Mouse (Mus musculus) liver (tissue): Measurements from ENCODE around the gene Tenm3.

ENCODE experiments used
- DNase-seq: peaks from one replicate; pipeline ENCODE4 v3.0.0-alpha.2; 2020; ENCODE audit warnings: mixed read lengths

Tenm3 gene

DNA sequence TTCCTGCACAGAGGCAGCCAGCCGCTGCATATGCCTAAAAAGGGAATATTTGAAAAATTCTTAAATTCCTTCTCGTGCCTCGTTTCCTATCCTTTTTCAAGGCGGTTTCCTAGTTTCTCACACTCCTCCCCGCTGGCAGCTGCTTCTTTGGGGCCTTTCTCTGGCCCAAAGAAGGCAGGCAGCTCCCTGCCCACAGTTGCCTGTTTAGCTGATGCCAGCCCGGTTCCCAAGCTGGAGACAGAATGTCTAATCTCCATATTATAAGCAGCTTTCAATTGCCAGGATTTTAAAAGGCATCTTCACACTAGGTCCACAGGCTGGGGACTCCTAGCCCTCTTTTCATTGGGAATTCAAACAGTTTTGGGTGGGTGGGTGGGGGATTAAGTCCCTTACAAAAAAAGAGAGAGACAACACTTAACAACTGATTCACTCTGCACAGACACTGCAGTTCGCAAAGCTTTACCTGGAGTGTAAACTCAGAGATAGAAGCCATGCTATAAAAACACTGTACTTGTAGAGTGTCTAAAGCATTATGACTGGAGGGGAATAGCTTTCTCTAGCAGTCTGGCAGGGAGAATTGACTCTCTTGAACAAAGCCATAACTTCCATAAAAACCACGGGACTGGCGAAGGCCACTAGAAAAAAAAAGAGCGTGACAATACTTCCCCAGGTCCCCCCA lies 275.7 kb downstream of the Tenm3 start:
- no peak for DNase-seq

DNA sequence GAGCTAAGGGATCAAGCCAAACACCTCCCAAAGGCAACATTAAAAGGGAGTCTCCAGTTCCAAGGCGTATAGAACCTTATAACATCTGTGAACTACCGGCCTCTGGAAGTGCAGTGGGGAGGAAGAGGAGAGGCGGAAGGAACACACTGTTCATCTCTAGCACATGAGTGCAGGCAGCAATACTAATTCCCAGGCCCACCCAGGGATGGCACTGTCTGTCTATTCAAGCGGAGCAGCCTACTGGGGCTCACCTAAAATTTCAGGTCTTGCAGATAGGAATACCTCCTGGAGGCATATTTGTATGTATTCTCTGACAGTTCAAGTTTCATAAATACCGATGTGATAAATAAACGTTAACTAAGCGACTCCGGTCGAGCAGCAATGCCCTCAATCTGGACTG lies 283.5 kb downstream of the Tenm3 start:
- no peak for DNase-seq

DNA sequence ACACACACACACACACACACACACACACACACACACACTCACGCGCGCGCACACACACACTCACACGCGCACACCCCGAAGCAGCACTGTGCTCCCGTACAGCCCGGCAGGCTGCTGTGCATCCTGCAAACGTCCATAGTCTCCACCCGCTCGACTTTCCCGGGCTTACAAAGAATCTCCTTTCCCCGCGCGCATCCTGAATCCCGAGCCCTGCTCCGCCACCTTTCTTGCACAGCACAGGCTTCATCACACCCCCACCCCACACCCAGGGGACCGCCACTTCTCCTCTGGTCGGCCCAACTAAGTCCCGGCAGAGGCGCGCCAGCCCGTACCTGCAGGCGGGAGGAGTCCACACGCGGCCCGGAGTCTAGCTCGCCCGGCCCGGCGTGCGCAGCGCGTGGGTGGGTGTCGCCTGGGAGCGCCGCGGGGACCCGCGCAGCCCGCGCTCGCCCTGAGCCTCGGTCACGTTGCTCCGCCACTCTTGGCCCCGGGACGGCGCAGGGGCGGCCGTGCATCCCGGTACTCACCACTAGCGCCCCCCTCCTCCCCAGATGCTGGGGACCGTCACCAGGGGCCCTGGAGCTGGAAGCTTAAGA lies 288.1 kb downstream of the Tenm3 start:
- peak; percentile 48 for DNase-seq

DNA sequence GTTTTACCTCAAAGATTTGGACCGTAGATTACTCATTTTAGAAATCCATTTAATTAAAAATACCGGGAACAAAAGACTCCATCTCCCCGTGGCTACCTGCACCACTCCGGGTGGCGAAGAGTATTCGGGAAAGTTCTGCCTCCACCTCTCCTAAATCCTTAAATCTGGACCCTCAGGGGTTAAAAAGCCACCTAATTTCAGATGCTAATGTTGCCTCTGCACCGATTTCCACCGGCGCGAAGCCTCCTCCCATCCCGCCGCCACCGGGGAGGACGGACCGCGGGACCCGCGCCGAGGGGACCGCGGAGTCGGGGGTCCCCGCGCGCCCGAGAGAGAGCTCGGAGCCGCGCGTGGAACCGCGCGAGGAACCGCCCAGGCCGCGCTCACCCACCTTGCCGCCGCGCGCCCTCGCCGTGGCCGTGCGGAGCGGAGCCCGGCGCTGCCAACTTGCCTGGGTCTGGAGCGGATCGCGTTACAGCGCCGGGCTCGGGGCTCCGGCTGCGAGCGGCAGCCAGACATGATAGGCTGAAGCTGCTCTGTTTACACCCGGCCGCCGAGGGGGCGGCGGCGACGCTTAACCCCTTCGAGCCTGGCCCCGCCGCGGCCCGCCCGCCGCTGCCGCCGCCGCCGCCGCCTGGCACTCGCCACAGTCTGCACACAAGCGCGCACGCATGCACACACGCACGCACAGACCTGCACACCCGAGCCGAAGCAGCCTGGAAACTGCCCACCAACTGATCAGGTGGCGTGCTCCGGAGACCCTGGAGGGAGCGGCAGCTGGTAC lies 288.8 kb downstream of the Tenm3 start:
- peak; percentile 71 for DNase-seq

DNA sequence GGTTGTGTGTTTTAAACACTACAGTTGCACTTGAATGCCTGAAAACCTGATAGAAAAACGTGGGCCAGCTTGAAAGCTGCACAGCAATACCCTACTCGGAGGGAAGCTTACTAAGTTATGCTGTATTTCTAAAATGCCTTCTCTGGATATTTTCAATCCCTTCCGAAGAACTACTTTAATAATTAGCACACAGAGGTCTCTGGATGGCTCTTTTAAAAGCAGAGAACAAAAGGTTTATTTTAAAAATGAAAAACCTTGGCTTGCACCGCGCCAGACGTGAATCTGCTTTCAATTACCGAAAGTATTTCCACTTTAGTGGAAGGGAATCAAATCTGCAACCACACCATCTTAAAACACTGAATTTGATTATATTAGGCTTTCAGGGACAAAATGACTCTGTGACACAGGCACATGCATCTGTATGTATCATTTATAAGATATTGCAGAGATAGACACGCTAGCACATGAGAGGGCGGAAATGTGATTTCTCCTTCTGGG lies 289.9 kb downstream of the Tenm3 start:
- no peak for DNase-seq

DNA sequence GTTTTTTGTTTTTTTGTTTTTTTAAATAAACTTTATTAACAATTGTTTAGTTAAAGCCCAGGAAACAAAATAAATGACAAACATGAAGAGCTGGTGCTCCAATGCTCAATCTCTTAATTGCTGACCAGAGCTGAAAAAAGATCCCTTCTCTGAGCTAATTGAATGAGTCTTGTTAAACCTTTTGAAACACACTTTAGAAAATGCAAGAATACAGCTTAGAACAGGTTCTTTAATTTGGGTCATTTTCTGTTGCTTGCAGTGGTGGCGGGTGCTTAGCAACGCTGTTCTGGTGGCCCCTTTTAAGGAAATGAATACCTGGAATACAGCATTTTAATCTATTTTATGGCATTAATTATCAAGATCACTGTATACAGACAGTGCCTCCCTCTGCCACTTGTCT lies 291.4 kb downstream of the Tenm3 start:
- DNase-seq = no peak

DNA sequence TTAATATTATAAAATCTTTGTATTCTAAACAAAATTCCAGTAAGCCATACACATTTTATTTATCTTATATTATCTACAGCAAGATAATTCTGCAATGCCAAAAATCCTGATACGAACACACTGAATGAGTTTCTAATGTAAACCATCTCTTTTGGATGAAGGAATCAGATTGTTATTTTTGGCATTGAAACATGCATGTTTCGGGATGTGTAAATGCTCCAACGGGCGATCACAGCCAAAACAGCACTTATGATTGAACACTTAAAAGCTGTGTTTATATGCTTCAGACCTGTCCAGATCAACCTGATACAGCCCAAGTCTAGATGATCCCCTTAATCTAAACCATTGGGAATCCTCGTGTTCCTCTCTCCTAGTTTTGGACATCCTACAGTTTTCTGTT lies 292.4 kb downstream of the Tenm3 start:
- DNase-seq = no peak

DNA sequence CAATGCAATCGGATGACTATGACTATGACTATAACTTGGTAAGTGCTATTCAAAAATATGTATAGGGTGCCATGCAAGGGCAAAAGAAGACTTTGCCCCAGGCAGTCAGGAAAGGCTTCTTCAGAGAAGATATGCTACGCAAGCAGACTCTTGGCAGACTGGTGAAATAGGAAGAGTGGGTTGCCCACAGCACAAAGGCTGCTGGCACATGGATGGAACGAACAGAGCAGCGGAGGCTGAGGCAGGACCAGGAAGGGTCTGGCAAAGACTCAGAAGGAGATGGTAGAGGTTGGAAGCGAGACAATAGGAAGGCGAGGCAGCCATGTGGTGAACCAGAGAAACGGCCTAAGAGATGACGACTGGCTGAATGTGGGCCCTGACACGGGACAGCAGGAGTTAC lies 294.8 kb downstream of the Tenm3 start:
- DNase-seq = no peak

DNA sequence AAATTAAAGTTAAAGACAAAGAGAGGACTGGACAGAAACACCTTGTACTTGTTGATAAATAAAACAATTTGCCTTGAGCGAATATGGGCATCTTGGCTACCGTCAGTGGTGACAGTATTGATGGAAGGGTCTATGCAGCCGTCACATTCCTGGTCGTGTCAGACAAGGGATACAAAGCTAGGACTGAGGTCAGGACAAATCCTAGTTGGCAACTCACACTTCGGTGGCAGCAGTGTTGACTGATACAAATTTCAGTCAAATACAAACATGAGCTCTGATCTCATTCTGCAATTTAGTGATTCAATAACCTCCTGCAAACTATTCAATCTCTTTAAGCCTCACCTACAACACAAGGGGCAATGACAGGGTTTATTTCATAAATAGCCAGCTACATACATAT lies 298.1 kb downstream of the Tenm3 start:
- no peak for DNase-seq

DNA sequence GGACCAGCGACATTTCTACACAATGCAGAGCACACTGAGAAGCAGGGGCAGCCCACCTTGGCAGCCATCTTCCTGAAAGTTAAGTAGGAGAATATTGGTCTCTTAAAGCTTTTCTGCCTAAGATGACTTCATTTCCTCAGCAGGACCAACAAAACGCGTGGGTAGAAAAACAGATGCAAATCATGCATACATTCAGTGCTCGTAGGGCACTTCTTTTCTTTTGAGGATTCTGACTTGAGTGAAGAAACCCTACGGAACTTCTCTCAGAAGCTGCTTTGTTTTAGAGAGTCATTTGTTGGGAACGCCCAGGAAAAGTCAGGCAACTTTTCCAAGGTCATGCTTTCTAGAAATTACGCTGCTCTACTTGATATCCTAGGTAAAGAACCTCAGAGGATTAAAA lies 298.9 kb downstream of the Tenm3 start:
- no peak for DNase-seq

DNA sequence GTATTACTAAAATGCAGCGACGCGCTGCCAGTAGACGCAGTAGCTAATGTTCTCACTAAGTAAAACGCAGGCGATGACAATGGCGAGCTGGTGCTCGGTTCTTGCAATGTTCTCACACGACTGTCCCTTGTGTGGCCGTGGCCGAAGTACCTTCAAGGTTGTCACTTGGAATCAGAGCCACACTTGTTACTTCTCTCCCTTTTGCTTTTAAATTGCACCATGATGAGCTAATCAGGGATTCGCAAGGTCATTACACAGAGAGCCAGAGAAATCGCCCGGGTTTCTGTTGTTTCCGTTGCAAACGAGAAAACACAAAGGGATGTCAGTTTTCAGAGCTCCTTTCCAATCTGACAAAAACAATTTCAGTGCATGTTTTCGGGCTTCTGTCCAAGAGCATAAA lies 301.6 kb downstream of the Tenm3 start:
- DNase-seq = no peak

DNA sequence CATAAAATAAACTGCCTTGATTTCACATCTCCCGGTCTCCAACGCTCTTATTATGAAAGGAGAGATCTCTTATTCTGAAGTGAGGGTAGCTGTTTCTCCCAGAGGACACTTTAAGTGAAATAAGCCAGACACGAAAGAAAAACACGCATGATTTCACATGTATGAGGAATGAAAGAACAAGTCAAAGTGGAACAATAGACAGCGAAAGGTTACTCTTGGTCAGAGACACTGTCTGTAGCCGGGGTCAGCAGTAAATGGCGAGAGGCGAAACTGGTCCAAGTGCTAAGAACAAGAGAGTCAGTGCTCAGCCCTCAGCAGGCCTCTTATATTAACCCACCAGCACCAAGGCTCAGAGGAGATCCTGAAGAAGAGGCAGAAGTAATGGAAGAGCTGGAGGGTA lies 302.9 kb downstream of the Tenm3 start:
- DNase-seq = no peak

DNA sequence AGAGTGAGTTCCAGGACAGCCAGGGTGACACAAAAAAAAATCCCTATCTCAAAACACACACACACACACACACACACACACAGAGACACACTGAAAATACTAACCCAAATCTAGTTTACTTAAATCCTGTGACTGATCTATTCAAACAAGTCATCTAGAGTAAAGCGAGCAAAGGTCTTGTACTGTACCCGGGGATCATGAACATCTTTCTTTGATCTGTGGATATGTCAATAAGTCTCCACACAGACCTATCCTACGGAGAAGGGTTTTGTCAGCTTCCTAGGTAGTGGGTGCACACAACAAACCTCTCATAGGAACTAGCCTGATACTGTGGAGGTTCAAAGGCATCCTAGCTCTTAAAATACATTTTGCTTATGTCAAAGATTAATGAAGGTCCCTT lies 307.9 kb downstream of the Tenm3 start:
- no peak for DNase-seq

DNA sequence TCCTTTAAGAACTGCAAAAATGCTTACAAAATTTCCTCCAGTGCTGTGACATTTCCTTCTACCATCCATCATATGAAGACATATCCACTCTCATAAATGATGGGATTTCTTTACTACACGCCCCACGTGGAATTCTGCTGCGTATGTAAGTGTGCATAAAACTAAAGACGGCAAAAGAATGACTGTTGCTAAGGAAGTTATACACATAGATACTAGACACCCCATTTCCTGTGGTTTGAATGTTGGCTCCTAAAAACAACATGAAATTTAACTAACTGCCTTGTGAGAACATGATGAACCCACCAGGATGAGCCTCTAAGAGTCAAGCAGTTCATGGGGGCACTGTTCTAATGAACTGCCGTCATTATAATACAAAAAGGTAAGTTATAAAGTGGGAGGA lies 312.0 kb downstream of the Tenm3 start:
- DNase-seq = no peak

DNA sequence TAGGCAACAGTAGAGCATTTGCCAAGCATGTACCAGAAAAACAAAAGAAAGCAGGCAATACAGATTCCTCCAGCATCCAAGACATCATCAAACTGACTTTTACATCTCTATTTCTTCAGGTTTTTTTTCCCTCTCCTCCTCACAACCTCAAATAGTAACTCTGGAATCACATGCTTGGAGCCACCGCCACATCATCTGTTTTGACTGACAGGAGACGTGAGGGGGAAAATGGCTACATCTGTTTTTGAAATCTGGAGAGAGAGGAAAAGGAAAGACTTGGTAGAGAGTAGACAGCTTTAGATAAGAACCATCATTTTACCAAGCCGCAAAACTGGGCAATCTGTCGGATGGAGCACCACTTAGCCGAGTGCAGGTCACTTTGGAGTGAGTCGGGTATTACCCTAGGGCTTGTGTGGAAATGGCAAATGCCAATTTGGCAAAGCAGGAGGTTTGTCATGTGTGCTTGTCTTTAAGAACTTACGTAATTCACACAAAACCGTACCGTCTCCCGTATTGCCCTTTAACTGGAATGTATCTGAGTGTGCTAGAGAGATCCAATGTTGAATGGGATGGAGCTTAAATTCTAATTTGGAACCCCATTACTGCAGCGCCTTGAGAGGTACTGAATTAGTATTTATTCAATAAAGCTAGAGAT lies 312.7 kb downstream of the Tenm3 start:
- DNase-seq = no peak

DNA sequence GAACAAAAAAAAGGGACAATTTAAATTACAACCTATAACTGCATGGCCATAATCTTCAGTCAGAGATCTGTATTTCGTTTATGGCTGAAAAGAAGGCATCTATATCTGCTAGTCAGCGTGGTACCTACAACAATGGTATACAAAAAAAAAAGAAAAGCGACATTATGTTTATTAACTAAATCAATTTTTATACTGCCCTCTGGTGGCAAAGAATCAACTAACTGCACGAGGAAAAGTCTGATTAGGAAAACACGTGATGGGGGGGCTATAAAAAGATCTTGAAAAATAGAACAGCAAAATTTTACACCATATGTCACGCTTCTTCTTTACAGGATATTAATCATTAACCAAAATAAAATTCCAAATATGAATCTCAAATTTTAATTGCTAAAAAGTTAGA lies 316.3 kb downstream of the Tenm3 start:
- no peak for DNase-seq

DNA sequence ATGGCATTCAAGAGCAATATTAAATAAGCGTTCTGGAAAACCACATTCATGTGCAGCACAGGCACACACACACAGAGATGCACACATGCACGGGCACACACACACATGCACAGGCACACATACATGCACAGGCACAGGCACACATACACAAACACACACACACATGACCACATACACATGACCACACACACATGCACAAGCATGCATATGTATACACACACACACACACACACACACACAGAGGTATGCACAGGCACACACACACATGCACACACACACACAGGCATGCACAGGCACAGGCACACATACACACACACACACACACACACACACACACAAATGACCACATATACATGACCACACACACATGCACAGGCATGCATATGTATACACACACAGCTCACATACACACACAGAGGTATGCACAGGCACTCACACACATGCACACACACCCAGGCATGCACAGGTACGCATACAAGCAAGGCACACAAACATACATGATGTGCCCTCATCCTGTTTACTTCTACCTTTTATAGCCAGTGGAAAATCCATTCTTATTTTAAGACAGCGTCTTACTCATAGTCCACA lies 321.1 kb downstream of the Tenm3 start:
- DNase-seq = no peak

DNA sequence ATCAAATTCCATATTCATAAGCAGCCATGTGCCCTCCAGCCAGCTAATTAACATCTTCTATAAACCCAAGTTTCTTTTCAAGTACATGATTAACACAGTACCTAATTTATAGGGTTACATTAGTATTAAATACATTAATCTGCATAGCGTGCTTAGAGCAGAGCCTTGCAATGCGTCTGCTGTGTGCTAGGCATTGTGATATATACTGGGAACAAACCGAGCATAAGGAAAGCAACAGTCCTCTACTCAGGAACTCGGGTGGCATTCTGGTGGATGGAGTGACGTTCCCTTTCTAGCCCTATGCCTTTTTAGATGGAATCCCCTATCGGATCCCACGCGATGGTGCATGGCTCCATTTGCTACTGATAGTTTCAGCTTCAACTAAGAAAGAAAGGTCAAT lies 321.7 kb downstream of the Tenm3 start:
- DNase-seq = no peak

DNA sequence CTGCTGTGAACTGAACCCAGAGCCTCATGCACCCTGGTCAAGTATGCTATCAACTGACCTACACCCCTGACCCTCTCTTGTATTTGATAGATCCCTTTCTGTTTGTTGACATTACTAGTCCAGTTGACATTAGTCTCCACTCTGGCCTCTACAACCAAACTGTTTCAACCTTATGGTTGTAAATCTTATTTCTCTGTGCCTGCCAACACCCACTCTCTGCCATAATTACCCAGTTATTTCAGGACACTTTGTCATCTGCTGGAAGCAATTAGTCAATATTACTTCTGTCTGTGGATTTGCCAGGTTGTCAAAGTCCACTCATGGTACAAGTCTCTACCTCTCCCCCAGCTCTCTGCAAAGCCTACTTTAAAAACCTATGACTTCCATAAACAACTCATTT lies 326.3 kb downstream of the Tenm3 start:
- DNase-seq = no peak

DNA sequence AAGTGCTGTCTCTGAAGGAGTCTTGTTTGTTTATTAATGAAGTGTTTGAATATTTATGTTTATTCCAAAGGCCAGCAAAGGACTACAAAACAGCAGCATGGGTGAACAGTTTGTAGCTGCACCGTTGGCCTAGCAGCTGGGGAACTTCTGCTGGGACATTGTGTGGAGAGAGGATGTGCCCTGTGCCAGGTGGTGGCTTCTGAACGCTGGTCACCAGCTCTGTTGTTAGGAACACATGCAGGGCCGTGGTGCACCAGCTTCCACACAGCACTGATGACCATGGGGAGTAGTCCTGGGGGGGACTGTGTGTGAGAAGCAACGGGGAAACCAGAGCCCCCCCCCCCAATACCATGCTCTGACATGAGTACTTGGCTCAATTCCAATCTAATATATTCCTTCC lies 329.5 kb downstream of the Tenm3 start:
- no peak for DNase-seq

DNA sequence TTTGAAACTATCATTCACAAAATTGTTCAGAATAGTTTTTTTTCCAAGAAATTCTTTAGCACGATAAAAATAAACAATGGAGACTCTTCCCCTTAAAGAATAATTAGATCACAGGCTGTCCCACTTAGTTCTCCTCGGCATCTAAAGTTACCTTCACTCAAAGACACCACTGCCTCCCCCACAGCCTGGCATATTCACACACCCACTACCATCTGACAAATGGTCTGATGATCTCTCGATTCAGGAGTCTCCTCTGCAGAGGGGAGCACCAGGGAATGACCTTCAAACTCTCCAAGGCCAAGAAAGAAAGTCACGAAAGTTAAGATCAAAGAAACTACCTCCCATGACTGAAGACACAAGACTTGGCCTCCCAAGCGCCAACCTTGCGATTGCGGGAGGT lies 329.9 kb downstream of the Tenm3 start:
- DNase-seq = no peak

DNA sequence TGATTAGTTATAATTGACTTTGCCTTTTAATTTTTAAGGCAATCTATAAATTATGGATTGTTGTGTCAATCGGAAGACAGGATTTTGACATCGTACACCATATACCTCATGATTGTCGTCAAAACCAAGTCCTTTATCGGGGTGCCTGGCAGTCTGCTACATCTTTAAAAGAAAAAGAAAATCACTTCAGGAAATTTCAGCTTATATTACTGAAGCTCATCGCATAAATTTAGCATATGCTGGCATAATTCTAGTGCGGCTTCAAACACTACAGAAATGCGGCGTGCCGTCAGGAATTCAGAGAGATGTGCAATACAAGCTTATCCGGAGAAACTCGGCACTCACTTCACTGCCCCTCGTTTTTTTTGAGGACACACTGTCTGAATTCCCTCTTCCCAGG lies 332.2 kb downstream of the Tenm3 start:
- no peak for DNase-seq

DNA sequence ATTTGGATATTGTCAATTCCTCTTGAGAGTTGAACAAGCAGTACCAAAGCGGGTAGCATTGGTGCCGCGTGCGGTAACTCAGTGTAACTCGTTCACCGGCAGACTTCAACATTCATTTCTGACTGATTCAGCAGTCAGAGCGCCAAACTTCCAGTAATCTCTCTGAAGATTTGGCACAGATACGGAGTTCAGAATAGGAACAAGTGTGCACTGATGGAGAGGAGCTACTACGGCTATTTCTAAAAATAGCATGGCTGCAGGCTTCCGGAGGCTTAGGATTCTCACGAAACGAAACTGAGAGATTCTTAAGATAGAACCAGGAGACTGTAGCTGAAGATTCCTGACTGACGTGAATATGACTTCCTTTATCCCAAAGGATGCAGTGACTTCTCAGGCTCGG lies 332.6 kb downstream of the Tenm3 start:
- DNase-seq = no peak
